Mouse (Mus musculus) CH12.LX (cell line): ENCODE results near the gene Pakap. TPM values are rescaled to one million over a fixed set of nuclear protein-coding genes. Genes with fewer than 3 reads are reported as not detected.

Source experiments
- DNase-seq: peaks from one replicate; pipeline ENCODE4 v3.0.0-alpha.2; 2013; ENCODE audit errors: extremely low read depth
- H3K27ac ChIP-seq: 2 replicates; pipeline ENCODE4 v1.5.1; 2012; ENCODE audit warnings: low read depth, mild to moderate bottlenecking, control low read depth, moderate library complexity; ENCODE audit not compliant: insufficient read depth
- H3K27me3 ChIP-seq: replicated peaks from 2 replicates; pipeline ENCODE3; 2012; ENCODE audit warnings: inconsistent platforms
- H3K36me3 ChIP-seq, 2 experiments: replicated peaks in 1 of 2; 2 replicates each; pipeline versions ENCODE3 to v1.6.1; 2012; ENCODE audit warnings: inconsistent platforms in 1 of 2, low read length in 1 of 2, mild to moderate bottlenecking in 1 of 2, mixed read lengths in 1 of 2, moderate library complexity in 1 of 2; ENCODE audit not compliant: control insufficient read depth in 1 of 2, insufficient read depth in 1 of 2
- H3K4me1 ChIP-seq, 2 experiments: 2 replicates each; pipeline ENCODE4 v1.6.1; 2012; ENCODE audit warnings: inconsistent platforms in 1 of 2, moderate library complexity in 1 of 2; ENCODE audit not compliant: insufficient read depth in 2 of 2, control insufficient read depth in 1 of 2
- H3K4me2 ChIP-seq: 2 replicates; pipeline ENCODE4 v1.6.1; 2012; ENCODE audit warnings: low read depth, mild to moderate bottlenecking, control low read depth; ENCODE audit not compliant: poor library complexity, insufficient read depth, severe bottlenecking
- H3K4me3 ChIP-seq, 3 experiments: fragments of 150-350 bp in 1 of 3; sonication (generic) in 1 of 3; replicated peaks in 1 of 3; 2 replicates each; pipeline versions ENCODE3 to v1.5.1; 2011 to 2012; ENCODE audit warnings: low read depth in 2 of 3, low read length in 2 of 3, mild to moderate bottlenecking in 2 of 3, moderate library complexity in 2 of 3, control low read depth in 1 of 3, improper control_type of control experiment in 1 of 3, inconsistent platforms in 1 of 3, mixed read lengths in 1 of 3; ENCODE audit not compliant: poor library complexity in 1 of 3
- H3K79me2 ChIP-seq: replicated peaks from 2 replicates; pipeline ENCODE4 v1.6.1; 2012; ENCODE audit warnings: mild to moderate bottlenecking, moderate library complexity; ENCODE audit not compliant: control insufficient read depth, poor library complexity, insufficient read depth, severe bottlenecking; ENCODE audit errors: extremely low read depth
- H3K9ac ChIP-seq: 2 replicates; pipeline ENCODE4 v1.6.1; 2012; ENCODE audit warnings: low read depth, mild to moderate bottlenecking, control low read depth, moderate library complexity; ENCODE audit not compliant: insufficient read depth
- H3K9me3 ChIP-seq: replicated peaks from 2 replicates; pipeline ENCODE3; 2012; ENCODE audit warnings: low read length, inconsistent platforms, mixed read lengths
- BHLHE40 ChIP-seq: IDR thresholded peaks from 2 replicates; pipeline ENCODE4 v1.6.1; 2011; ENCODE audit warnings: mild to moderate bottlenecking, low read depth, low read length, improper control_type of control experiment
- CHD1 ChIP-seq: IDR thresholded peaks from 2 replicates; pipeline ENCODE4 v1.6.1; 2012; ENCODE audit warnings: low read depth, low read length, improper control_type of control experiment, inconsistent platforms
- CHD2 ChIP-seq: IDR thresholded peaks from 2 replicates; pipeline ENCODE4 v1.6.1; 2011; ENCODE audit warnings: low read length, improper control_type of control experiment
- EP300 ChIP-seq: IDR thresholded peaks from 2 replicates; pipeline ENCODE4 v1.6.1; 2011; ENCODE audit warnings: low read length, improper control_type of control experiment
- GABPA ChIP-seq: IDR thresholded peaks from 2 replicates; pipeline ENCODE4 v1.6.1; 2012; ENCODE audit warnings: low read depth, low read length, improper control_type of control experiment, inconsistent platforms; ENCODE audit not compliant: insufficient replicate concordance
- JUN ChIP-seq: IDR thresholded peaks from 2 replicates; pipeline ENCODE4 v1.6.1; 2011; ENCODE audit warnings: low read depth, mild to moderate bottlenecking, low read length, improper control_type of control experiment, moderate library complexity; ENCODE audit not compliant: insufficient read depth
- JUND ChIP-seq: conservative IDR thresholded peaks from 2 replicates; pipeline ENCODE4 v1.6.1; 2011; ENCODE audit warnings: low read depth, low read length, improper control_type of control experiment
- KAT2A ChIP-seq: IDR thresholded peaks from 2 replicates; pipeline ENCODE4 v1.6.1; 2012; ENCODE audit warnings: low read length, improper control_type of control experiment, inconsistent platforms; ENCODE audit not compliant: insufficient replicate concordance
- MAFK ChIP-seq: IDR thresholded peaks from 2 replicates; pipeline ENCODE4 v1.6.1; 2011; ENCODE audit warnings: low read length, improper control_type of control experiment; ENCODE audit not compliant: insufficient replicate concordance
- MAX ChIP-seq: IDR thresholded peaks from 2 replicates; pipeline ENCODE4 v1.6.1; 2011; ENCODE audit warnings: low read length, improper control_type of control experiment
- MEF2A ChIP-seq: IDR thresholded peaks from 2 replicates; pipeline ENCODE4 v1.6.1; 2014; ENCODE audit warnings: low read depth, mild to moderate bottlenecking, inconsistent platforms, low read length, improper control_type of control experiment, borderline replicate concordance
- MXI1 ChIP-seq: IDR thresholded peaks from 2 replicates; pipeline ENCODE4 v1.6.1; 2011; ENCODE audit warnings: mild to moderate bottlenecking, low read depth, low read length, improper control_type of control experiment
- MYC ChIP-seq: IDR thresholded peaks from 2 replicates; pipeline ENCODE4 v1.6.1; 2011; ENCODE audit warnings: low read depth, mild to moderate bottlenecking, improper control_type of control experiment, low read length
- NELFE ChIP-seq: IDR thresholded peaks from 2 replicates; pipeline ENCODE4 v1.6.1; 2011; ENCODE audit warnings: low read depth, low read length, improper control_type of control experiment
- NRF1 ChIP-seq: IDR thresholded peaks from 2 replicates; pipeline ENCODE4 v1.6.1; 2014; ENCODE audit warnings: low read depth, mild to moderate bottlenecking, inconsistent platforms, low read length, improper control_type of control experiment, moderate library complexity
- POLR2AphosphoS2 ChIP-seq: IDR thresholded peaks from 2 replicates; pipeline ENCODE4 v1.6.1; 2011; ENCODE audit warnings: low read depth, low read length, improper control_type of control experiment
- RAD21 ChIP-seq: IDR thresholded peaks from 2 replicates; pipeline ENCODE4 v1.6.1; 2011; ENCODE audit warnings: low read depth, mild to moderate bottlenecking, low read length, improper control_type of control experiment, moderate library complexity
- RCOR1 ChIP-seq: conservative IDR thresholded peaks from 2 replicates; pipeline ENCODE4 v1.6.1; 2012; ENCODE audit warnings: low read depth, mild to moderate bottlenecking, inconsistent platforms, low read length, improper control_type of control experiment
- SIN3A ChIP-seq: IDR thresholded peaks from 2 replicates; pipeline ENCODE4 v1.6.1; 2012; ENCODE audit warnings: low read length, improper control_type of control experiment, inconsistent platforms
- TBP ChIP-seq: conservative IDR thresholded peaks from 2 replicates; pipeline ENCODE4 v1.6.1; 2011; ENCODE audit warnings: low read depth, low read length, improper control_type of control experiment
- ZMIZ1 ChIP-seq: IDR thresholded peaks from 2 replicates; pipeline ENCODE4 v1.6.1; 2012; ENCODE audit warnings: low read depth, mild to moderate bottlenecking, inconsistent platforms, low read length, improper control_type of control experiment
- dilution Hi-C: fragments of 300-500 bp; cut with MboI; formaldehyde crosslinking; loops from 2 replicates; pipeline ENCODE4 v1.14.3; 2020; ENCODE audit warnings: low sequenced_read_pairs; ENCODE audit not compliant: extremely low pct_unique_long_range_greater_than_20kb, extremely low pct_ligation_motif_present
- in situ Hi-C: fragments of 300-500 bp; cut with MboI; formaldehyde crosslinking; loops from 3 replicates; pipeline ENCODE4 v1.14.3; 2019; ENCODE audit warnings: low sequenced_read_pairs, low pct_ligation_motif_present, low pct_unique_long_range_greater_than_20kb, mixed read lengths
- polyA plus RNA-seq: library from polyadenylated mRNA; unstranded; fragments of >175 nt; gene quantifications from 2 replicates; pipeline ENCODE4 v1.2.1, GENCODE M21; 2012; ENCODE audit warnings: low read depth; ENCODE audit not compliant: insufficient read length
- total RNA-seq, 2 experiments: library from RNA; depleted of rRNA; stranded (reverse); fragments of 300-350 nt in 1 of 2; fragments of >200 nt in 1 of 2; gene quantifications; 2 replicates each; pipeline ENCODE4 v1.2.3; 2012 to 2014

Gene Pakap
- total and polyA plus RNA-seq, 3 experiments = 0.08 to 0.14 TPM; not detected in 1

DNA sequence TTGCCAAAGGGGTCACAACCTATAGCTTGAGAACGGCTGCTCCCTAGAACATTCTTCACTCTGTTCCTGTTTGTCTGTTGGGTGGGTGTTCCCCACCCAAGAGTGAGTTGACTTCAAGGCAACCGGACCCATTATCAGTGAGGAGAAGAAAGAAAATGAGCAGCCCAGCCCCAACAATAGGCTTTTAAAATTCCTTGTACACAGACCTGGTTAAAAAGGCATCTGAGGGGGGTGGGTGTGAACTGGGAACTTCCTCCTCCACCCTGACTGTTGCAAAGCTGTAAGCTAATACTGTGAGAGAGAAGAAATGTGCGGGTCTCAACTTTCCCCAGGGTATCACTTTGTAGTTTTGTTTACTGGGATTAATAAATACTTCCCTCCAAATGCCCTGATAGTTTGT, 226.6 kb downstream of the Pakap start:
- peaks cover 0 to 17% of the 10 kb centered on the region in 2 experiments; a peak in 2 of 4 replicates for H3K4me1 ChIP-seq
- no peaks in the 10 kb centered on the region for H3K9me3 ChIP-seq
- no peaks in the 10 kb centered on the region for H3K36me3 ChIP-seq
- DNase-seq = no peak
- no peak overlapping the region for H3K4me3 ChIP-seq
- TF ChIP-seq MXI1 (no peak), MAFK (no peak), MEF2A (no peak), JUND (no peak), MAX (no peak), JUN (no peak), KAT2A (no peak), POLR2AphosphoS2 (no peak), NELFE (no peak), CHD1 (no peak), RCOR1 (no peak), NRF1 (no peak), EP300 (no peak), MYC (no peak), BHLHE40 (no peak), RAD21 (no peak), TBP (no peak), SIN3A (no peak), CHD2 (no peak)
- dilution Hi-C loops = no loop called here
- no peak overlapping the region for H3K4me2 ChIP-seq
- H3K27ac ChIP-seq = no peak overlapping the region
- peaks cover 1% of the 10 kb centered on the region for H3K27me3 ChIP-seq
- H3K79me2 ChIP-seq = no peaks in the 10 kb centered on the region
- H3K9ac ChIP-seq = no peak overlapping the region
- in situ Hi-C loops = loop anchor here (5.0 kb wide), 1 partner anchor 122 kb away; no protein-coding TSS in a partner anchor

DNA sequence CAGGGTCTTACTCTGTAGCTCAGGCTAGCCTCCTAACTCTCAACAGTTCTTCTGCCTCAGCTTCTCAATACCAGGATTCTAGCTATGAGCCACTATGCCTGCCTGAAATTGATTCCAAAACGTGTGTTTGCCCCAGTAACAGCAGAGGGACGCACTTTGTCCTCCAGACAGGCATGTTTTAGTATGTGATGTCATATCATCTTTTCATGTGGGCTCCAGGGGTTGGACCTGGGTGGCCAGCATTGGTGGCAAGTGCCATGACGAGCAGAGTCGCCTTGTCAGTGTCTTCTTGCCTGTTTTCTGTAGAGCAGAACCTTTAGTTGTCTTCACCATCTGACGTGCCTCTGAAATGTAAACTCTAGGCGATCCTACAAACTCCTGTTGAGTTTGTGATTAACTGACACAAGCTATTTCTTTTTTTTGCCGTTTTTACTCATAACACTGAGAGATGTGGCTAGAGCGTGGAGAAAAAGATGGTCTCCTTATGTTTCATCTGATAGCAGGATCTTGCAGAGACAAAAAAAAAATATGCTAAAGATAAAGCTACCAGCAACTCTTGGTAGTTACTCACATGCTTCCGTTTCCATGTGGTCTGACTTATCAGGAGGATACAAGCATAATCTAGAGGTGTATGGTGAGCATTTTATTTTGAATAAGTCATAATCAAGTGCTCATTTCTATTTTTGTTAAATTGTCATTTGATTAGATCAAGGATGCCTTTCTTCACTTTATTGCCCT, 229.7 kb downstream of the Pakap start:
- no peak for TF ChIP-seq KAT2A
- no peak for TF ChIP-seq NELFE
- TF ChIP-seq MXI1 = no peak
- TF ChIP-seq ZMIZ1 = no peak
- TF ChIP-seq GABPA = no peak
- no peak for TF ChIP-seq MEF2A
- Histone ChIP-seq H3K4me2 (no peak overlapping the region), H3K79me2 (no peaks in the 10 kb centered on the region), H3K4me3 (no peak overlapping the region), H3K4me1 (peaks cover 0 to 17% of the 10 kb centered on the region in 2 experiments; a peak in 2 of 4 replicates), H3K27ac (no peak overlapping the region), H3K9me3 (no peaks in the 10 kb centered on the region), H3K36me3 (no peaks in the 10 kb centered on the region), H3K27me3 (peaks cover 1% of the 10 kb centered on the region), H3K9ac (no peak overlapping the region)
- dilution Hi-C loops = no loop called here
- DNase-seq = no peak
- in situ Hi-C loops = no loop called here
